Mouse (Mus musculus) G1E (cell line): Measurements from ENCODE around the gene Tmem44.

ENCODE experiments used
- CTCF ChIP-seq: IDR thresholded peaks from 2 replicates; pipeline ENCODE4 v1.5.1; 2012; ENCODE audit warnings: low read depth, low read length, inconsistent platforms, mixed read lengths
- GATA1 ChIP-seq: IDR thresholded peaks from 2 replicates; pipeline ENCODE4 v1.6.1; 2012; ENCODE audit warnings: borderline replicate concordance, low read length, inconsistent platforms, mixed read lengths
- GATA2 ChIP-seq: IDR thresholded peaks from 2 replicates; pipeline ENCODE4 v1.6.1; 2012; ENCODE audit warnings: low read depth, low read length, inconsistent platforms, borderline replicate concordance
- TAL1 ChIP-seq: conservative IDR thresholded peaks from 2 replicates; pipeline ENCODE4 v1.6.1; 2012; ENCODE audit warnings: low read depth, low read length, inconsistent platforms, mixed read lengths

DNA sequence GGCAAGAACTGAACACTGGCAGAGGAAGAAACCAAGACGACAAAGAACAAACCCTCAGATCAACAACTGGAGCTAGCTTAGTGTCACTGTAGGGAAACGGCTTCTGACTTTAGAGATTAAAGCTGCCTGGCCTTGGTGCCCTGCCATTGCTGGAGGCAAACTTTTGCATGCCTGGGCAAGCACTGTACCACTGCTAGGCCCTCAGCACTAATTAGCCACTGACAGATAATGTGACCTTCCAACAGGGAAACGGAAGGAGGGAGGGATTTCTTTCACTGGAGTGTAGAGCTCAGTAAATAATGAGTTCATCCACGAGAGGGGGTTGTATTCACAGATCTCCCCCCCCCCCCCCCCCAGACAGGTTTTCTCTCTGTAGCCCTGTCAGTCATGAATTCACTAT lies 21.6 kb upstream of the Tmem44 start:
- TF ChIP-seq CTCF (no peak), GATA1 (no peak), TAL1 (no peak), GATA2 (no peak)
